Mouse (Mus musculus): Measurements from ENCODE around the gene Olfr750. TPM values are rescaled to one million over a fixed set of nuclear protein-coding genes. Genes with fewer than 3 reads are reported as not detected.
A peak's percentile ranks its signal among the peaks of the same experiment; 100 is the strongest.

Gene Olfr750
- total RNA-seq, 2 experiments from 2014 or later = not detected

GRCm38 (mm10) chr14:51050063-51050462 is 24.2 kb downstream of the Olfr750 start, which contains the start of gene Rnase11:
Gene Rnase11, minus strand, starts transcription at chr14:51050163.
- no peak for TF ChIP-seq CTCF (IDR thresholded peaks at IDR 0.05)
- intact Hi-C loops (cut with DNase I) = no loop called here
- Histone ChIP-seq H3K4me3 (no peak within 1 kb of the TSS), H3K27ac (no peak within 1 kb of the TSS)
- DNase-seq = no peak

GRCm38 (mm10) chr14:51047846-51048245 is 26.4 kb downstream of the Olfr750 start:
- no peak overlapping the region for H3K4me3 ChIP-seq
- no peak overlapping the region for H3K27ac ChIP-seq
- no peak for TF ChIP-seq CTCF (IDR thresholded peaks at IDR 0.05)
- intact Hi-C loops (cut with DNase I) = no loop called here
- no peak for DNase-seq

- H3K4me3 ChIP-seq = no peak within 1 kb of the TSS
- H3K27ac ChIP-seq = no peak within 1 kb of the TSS
- DNase-seq = no peak
- intact Hi-C loops (cut with DNase I) = no loop called here
- no peak for TF ChIP-seq CTCF (IDR thresholded peaks at IDR 0.05)
Measured at GRCm38 (mm10) chr14:51041769-51042168, 32.5 kb downstream of the Olfr750 start, which contains the start of gene Rnase9. Gene Rnase9, minus strand, starts transcription at chr14:51041869.

GRCm38 (mm10) chr14:51036214-51036613 is 38.0 kb downstream of the Olfr750 start:
- intact Hi-C loops (cut with DNase I) = no loop called here
- Histone ChIP-seq H3K27ac (no peak overlapping the region), H3K4me3 (no peak overlapping the region)
- TF ChIP-seq CTCF (IDR thresholded peaks at IDR 0.05) = no peak
- no peak for DNase-seq

- DNase-seq = no peak
- H3K27ac ChIP-seq = no peak overlapping the region
- TF ChIP-seq CTCF (IDR thresholded peaks at IDR 0.05) = no peak
- no peak overlapping the region for H3K4me3 ChIP-seq
- intact Hi-C loops (cut with DNase I) = no loop called here
Measured at GRCm38 (mm10) chr14:51035206-51035605, 39.0 kb downstream of the Olfr750 start.

- Histone ChIP-seq H3K4me3 (no peak overlapping the region), H3K27ac (no peak overlapping the region)
- no peak for TF ChIP-seq CTCF (IDR thresholded peaks at IDR 0.05)
- DNase-seq = no peak
- intact Hi-C loops (cut with DNase I) = loop anchor here (5.0 kb wide), 1 partner anchor 70 kb away; no protein-coding TSS in a partner anchor
Measured at GRCm38 (mm10) chr14:51027387-51028155, 46.7 kb downstream of the Olfr750 start.

GRCm38 (mm10) chr14:51026391-51027133 is 47.7 kb downstream of the Olfr750 start:
- Histone ChIP-seq H3K27ac (no peak overlapping the region), H3K4me3 (no peak overlapping the region)
- peak; percentile 90 for TF ChIP-seq CTCF (IDR thresholded peaks at IDR 0.05)
- intact Hi-C loops (cut with DNase I) = loop anchor here (1.0 to 5.0 kb wide), 2 partner anchors 37 to 71 kb away; no protein-coding TSS in a partner anchor
- DNase-seq = peak; percentile 47

GRCm38 (mm10) chr14:51024820-51025219 is 49.4 kb downstream of the Olfr750 start:
- intact Hi-C loops (cut with DNase I) = loop anchor here (5.0 kb wide), 1 partner anchor 72 kb away; no protein-coding TSS in a partner anchor
- TF ChIP-seq CTCF (IDR thresholded peaks at IDR 0.05) = no peak

GRCm38 (mm10) chr14:51023457-51023856 is 50.8 kb downstream of the Olfr750 start:
- no peak for TF ChIP-seq CTCF (IDR thresholded peaks at IDR 0.05)
- intact Hi-C loops (cut with DNase I) = no loop called here
- no peak overlapping the region for H3K4me3 ChIP-seq
- H3K27ac ChIP-seq = no peak overlapping the region
- DNase-seq = no peak

More at GRCm38 (mm10) chr14:51024820-51025219, 49.4 kb downstream of the Olfr750 start:
- no peak overlapping the region for H3K27ac ChIP-seq
- no peak overlapping the region for H3K4me3 ChIP-seq
- no peak for DNase-seq

GRCm38 (mm10) chr14:51017256-51017655 is 57.0 kb downstream of the Olfr750 start:
- no peak overlapping the region for H3K4me3 ChIP-seq
- intact Hi-C loops (cut with DNase I) = no loop called here

More at GRCm38 (mm10) chr14:51017256-51017655, 57.0 kb downstream of the Olfr750 start:
- H3K27ac ChIP-seq = peak overlapping the region; percentile 53
- DNase-seq = peak; percentile 39
- TF ChIP-seq CTCF (IDR thresholded peaks at IDR 0.05) = no peak

Other genes with a start within 250 kb of the Olfr750 start
- 1 to 10 TPM; 6.6 to 9.5 TPM for gene Tep1, start 203.9 kb downstream of the Olfr750 start, total RNA-seq (2021)
- gene Klhl33, start 176.9 kb downstream of the Olfr750 start, total RNA-seq (2021) = 10 to 100 TPM; 68.8 to 76.8 TPM
- gene Osgep, start 149.5 kb downstream of the Olfr750 start, total RNA-seq (2021) = 10 to 100 TPM; 45.3 to 63.1 TPM
- 10 to 100 TPM; 28.0 to 28.1 TPM for gene Apex1, start 149.5 kb downstream of the Olfr750 start, total RNA-seq (2021)
- 10 to 100 TPM; 16.2 to 16.6 TPM for gene Pip4p1, start 143.6 kb downstream of the Olfr750 start, total RNA-seq (2021)
- gene Pnp, start 143.4 kb downstream of the Olfr750 start, total RNA-seq (2021) = 1 to 10 TPM; 3.6 to 5.9 TPM
- gene Gm49342, start 129.9 kb downstream of the Olfr750 start, total RNA-seq (2021) = 1 to 10 TPM; 2.9 to 7.8 TPM
- under 1 TPM in 1 of 2 experiments, not detected in 1; 0.47 TPM for gene Pnp2, start 118.4 kb downstream of the Olfr750 start, total RNA-seq (2021)
- gene Rnase10, start 66.7 kb downstream of the Olfr750 start, total RNA-seq (2021) = not detected
- not detected for gene Rnase9, start 32.6 kb downstream of the Olfr750 start, total RNA-seq (2021)
- not detected for gene Rnase11, start 24.3 kb downstream of the Olfr750 start, total RNA-seq (2021)
- not detected for gene Rnase12, start 16.8 kb downstream of the Olfr750 start, total RNA-seq (2021)
- 10 to 100 TPM; 34.6 to 40.1 TPM for gene Rnase4, start 16.6 kb upstream of the Olfr750 start, total RNA-seq (2021)
- 1 to 10 TPM; 4.0 TPM for gene Ang, start 16.7 kb upstream of the Olfr750 start, total RNA-seq (2021)
- not detected for gene Eddm3b, start 40.0 kb upstream of the Olfr750 start, total RNA-seq (2021)
- gene Rnase6, start 49.5 kb upstream of the Olfr750 start, total RNA-seq (2021) = under 1 TPM in 1 of 2 experiments, not detected in 1; 0.64 TPM
- gene Rnase1, start 72.3 kb upstream of the Olfr750 start, total RNA-seq (2021) = not detected
- not detected for gene Rnase2b, start 87.8 kb upstream of the Olfr750 start, total RNA-seq (2021)
- gene Ang2, start 124.7 kb upstream of the Olfr750 start, total RNA-seq (2021) = not detected
- gene Ear14, start 129.0 kb upstream of the Olfr750 start, total RNA-seq (2021) = not detected
- 1 to 10 TPM in 1 of 2 experiments, under 1 TPM in 1; 0.87 to 2.0 TPM for gene Rnase2a, start 181.7 kb upstream of the Olfr750 start, total RNA-seq (2021)

All from gastrocnemius, adult 2 months (tissue).